Mouse (Mus musculus) liver, embryonic 15.5 days (tissue): ENCODE results near the gene Cdr2l. TPM values are rescaled to one million over a fixed set of nuclear protein-coding genes. Genes with fewer than 3 reads are reported as not detected.

Experiments
- polyA plus RNA-seq: library from polyadenylated mRNA; unstranded; fragments of >200 nt; fragmentation: Nextera tagmentation; extraction: Ambion mirVana; gene quantifications from 2 replicates; pipeline ENCODE4 v1.2.1, GENCODE M21; 2015

The Cdr2l gene
- polyA plus RNA-seq, 1 experiment from 2014 or later: 1.2 TPM

Other genes with a start within 250 kb of the Cdr2l start
- 4.5 and 4.8 TPM in 2 replicates for gene Cd300lf, start 247.9 kb upstream of the Cdr2l start, polyA plus RNA-seq
- 76.4 and 82.1 TPM in 2 replicates for gene Slc9a3r1, start 218.6 kb upstream of the Cdr2l start, polyA plus RNA-seq
- 5.1 and 6.0 TPM in 2 replicates for gene Tmem104, start 194.4 kb upstream of the Cdr2l start, polyA plus RNA-seq
- gene Nat9, start 194.1 kb upstream of the Cdr2l start, polyA plus RNA-seq: 9.9 and 11.6 TPM in 2 replicates
- 0.05 TPM in 2 replicates for gene Grin2c, start 114.7 kb upstream of the Cdr2l start, polyA plus RNA-seq
- 19.5 and 21.1 TPM in 2 replicates for gene Fdxr, start 104.9 kb upstream of the Cdr2l start, polyA plus RNA-seq
- gene Fads6, start 84.3 kb upstream of the Cdr2l start, polyA plus RNA-seq: 3.4 and 4.1 TPM in 2 replicates
- not detected in 2 replicates for gene Otop2, start 74.8 kb upstream of the Cdr2l start, polyA plus RNA-seq
- 0.20 and 0.22 TPM in 2 replicates for gene Ush1g, start 59.9 kb upstream of the Cdr2l start, polyA plus RNA-seq
- not detected in 2 replicates for gene Otop3, start 47.2 kb upstream of the Cdr2l start, polyA plus RNA-seq
- 1.1 and 1.5 TPM in 2 replicates for gene Hid1, start 14.2 kb upstream of the Cdr2l start, polyA plus RNA-seq
- gene Mrpl58, start 21.8 kb downstream of the Cdr2l start, polyA plus RNA-seq: 78.1 and 78.7 TPM in 2 replicates
- gene Atp5h, start 38.0 kb downstream of the Cdr2l start, polyA plus RNA-seq: 453 and 509 TPM in 2 replicates
- gene Kctd2, start 38.2 kb downstream of the Cdr2l start, polyA plus RNA-seq: 4.4 and 5.6 TPM in 2 replicates
- gene Trim80, start 58.6 kb downstream of the Cdr2l start, polyA plus RNA-seq: 0.55 and 0.71 TPM in 2 replicates
- gene Slc16a5, start 80.6 kb downstream of the Cdr2l start, polyA plus RNA-seq: 0.08 and 0.15 TPM in 2 replicates
- 3.3 and 3.5 TPM in 2 replicates for gene Armc7, start 93.8 kb downstream of the Cdr2l start, polyA plus RNA-seq
- gene Nt5c, start 109.9 kb downstream of the Cdr2l start, polyA plus RNA-seq: 38.1 and 41.9 TPM in 2 replicates
- 233 and 234 TPM in 2 replicates for gene Jpt1, start 132.5 kb downstream of the Cdr2l start, polyA plus RNA-seq
- 301 and 355 TPM in 2 replicates for gene Sumo2, start 154.4 kb downstream of the Cdr2l start, polyA plus RNA-seq
- 111 and 114 TPM in 2 replicates for gene Nup85, start 182.5 kb downstream of the Cdr2l start, polyA plus RNA-seq
- 49.5 and 51.3 TPM in 2 replicates for gene Mrps7, start 222.0 kb downstream of the Cdr2l start, polyA plus RNA-seq
- 7.7 and 8.2 TPM in 2 replicates for gene Gga3, start 222.1 kb downstream of the Cdr2l start, polyA plus RNA-seq
- 27.3 and 32.3 TPM in 2 replicates for gene Mif4gd, start 231.1 kb downstream of the Cdr2l start, polyA plus RNA-seq
- 10.4 and 10.9 TPM in 2 replicates for gene Slc25a19, start 246.4 kb downstream of the Cdr2l start, polyA plus RNA-seq